In the genomic region with DNA sequence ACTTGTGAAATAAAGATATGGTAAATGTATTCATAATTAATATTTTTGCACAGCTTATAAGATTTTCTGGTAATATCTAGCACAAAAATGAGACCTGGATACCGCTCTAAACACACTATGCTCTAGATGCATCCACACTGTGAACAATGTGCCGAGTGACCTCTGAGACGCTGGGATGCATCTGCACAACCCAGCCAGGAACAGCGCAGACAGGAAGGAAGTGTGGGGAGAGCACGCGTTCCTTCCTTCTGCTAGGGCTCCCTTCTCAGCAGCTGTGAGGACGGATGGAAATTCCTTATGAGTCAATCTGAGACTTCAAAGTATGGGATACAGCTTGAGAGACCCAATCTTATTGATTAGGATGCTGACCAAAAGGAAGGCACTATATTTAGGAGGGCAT, we compare ENCODE assay signal across 13 mouse cellular contexts.
DNase-seq lines count a peak whose midpoint lies in the region; ATAC-seq and TF ChIP-seq lines count a peak whose summit lies in the region.
"Had no signal": no experiment of that assay in that cellular context is flagged by ENCODE, and none has a peak within 500 bp of the region (broad histone marks: within the 10 kb centered on the region; RNA-seq: fewer than 3 reads in every experiment).

No protein-coding gene starts in this region.

- H3K4me3 ChIP-seq in heart, embryonic 11.5 days (ENCODE audit: low read depth, low read length) = no peak overlapping the region
- no peak overlapping the region for H3K4me3 ChIP-seq in midbrain, embryonic 11.5 days (ENCODE audit: low read depth, low read length)
- no peak overlapping the region for H3K4me3 ChIP-seq in midbrain, embryonic 14.5 days (replicated peaks; ENCODE audit: low read depth, low read length)
- H3K4me3 ChIP-seq in small intestine, adult 2 months (ENCODE audit: low read depth, low read length) = no peak overlapping the region
- no peak overlapping the region for H3K4me3 ChIP-seq in cerebellum, adult 2 months (replicated peaks; ENCODE audit: insufficient read depth, low read depth, low read length)
- H3K4me3 ChIP-seq: hindbrain, embryonic 15.5 days; myocyte had no signal

- no peaks in the 10 kb centered on the region for H3K4me1 ChIP-seq in heart, embryonic 11.5 days (ENCODE audit: control insufficient read depth, insufficient read depth, low read length)
- H3K4me1 ChIP-seq in midbrain, embryonic 11.5 days (ENCODE audit: control insufficient read depth, insufficient read depth, low read length) = no peaks in the 10 kb centered on the region
- no peaks in the 10 kb centered on the region for H3K4me1 ChIP-seq in midbrain, embryonic 14.5 days (ENCODE audit: control insufficient read depth, insufficient read depth, low read length)
- H3K4me1 ChIP-seq in small intestine, adult 2 months (ENCODE audit: control insufficient read depth, insufficient read depth, insufficient read length, low read length) = peaks cover 30% of the 10 kb centered on the region; the same call in 1 of the 2 replicates
- peaks cover 6% of the 10 kb centered on the region; the same call in 1 of the 2 replicates for H3K4me1 ChIP-seq in cerebellum, adult 2 months (ENCODE audit: control insufficient read depth, insufficient read depth, low read length)
- H3K4me1 ChIP-seq: hindbrain, embryonic 15.5 days had no signal

- no peak overlapping the region for H3K9ac ChIP-seq in heart, embryonic 11.5 days (ENCODE audit: low read depth, low read length)
- no peak overlapping the region for H3K9ac ChIP-seq in midbrain, embryonic 11.5 days (ENCODE audit: low read length)
- no peak overlapping the region for H3K9ac ChIP-seq in midbrain, embryonic 14.5 days (replicated peaks; ENCODE audit: low read length)
- H3K9ac ChIP-seq: hindbrain, embryonic 15.5 days had no signal

- H3K4me2 ChIP-seq in heart, embryonic 11.5 days = no peak overlapping the region
- H3K4me2 ChIP-seq in midbrain, embryonic 11.5 days = no peak overlapping the region
- no peak overlapping the region for H3K4me2 ChIP-seq in midbrain, embryonic 14.5 days (ENCODE audit: low read length)
- H3K4me2 ChIP-seq: hindbrain, embryonic 15.5 days had no signal

- WGBS in heart, embryonic 11.5 days (ENCODE audit: insufficient replicate concordance) = 62% methylated on average over 7 of the region's 7 CpGs
- WGBS in midbrain, embryonic 11.5 days = 88% methylated on average over 7 of the region's 7 CpGs
- WGBS in midbrain, embryonic 14.5 days = 93% methylated on average over 7 of the region's 7 CpGs
- 56% methylated on average over 7 of the region's 7 CpGs for WGBS in small intestine, adult 2 months
- 94% methylated on average over 7 of the region's 7 CpGs for WGBS in cerebellum, adult 2 months

- no peak for TF ChIP-seq CTCF in small intestine, adult 2 months (IDR thresholded peaks at IDR 0.05; ENCODE audit: extremely low read depth, insufficient read length, insufficient replicate concordance, low read depth, low read length)
- no peak for TF ChIP-seq CTCF in cerebellum, adult 2 months (IDR thresholded peaks at IDR 0.05; ENCODE audit: borderline replicate concordance, insufficient read depth, low read depth, low read length)

- H3K36me3 ChIP-seq in heart, embryonic 11.5 days (ENCODE audit: control insufficient read depth, insufficient read depth, low read length) = no peaks in the 10 kb centered on the region
- H3K36me3 ChIP-seq in midbrain, embryonic 11.5 days (ENCODE audit: control insufficient read depth, insufficient read depth, low read length) = no peaks in the 10 kb centered on the region
- H3K36me3 ChIP-seq in midbrain, embryonic 14.5 days (ENCODE audit: control insufficient read depth, insufficient read depth, low read length) = no peaks in the 10 kb centered on the region
- H3K36me3 ChIP-seq in small intestine, adult 2 months (ENCODE audit: control insufficient read depth, insufficient read depth, low read length) = no peaks in the 10 kb centered on the region
- H3K36me3 ChIP-seq: hindbrain, embryonic 15.5 days had no signal

- intact Hi-C loops in heart, postnatal 36 days (cut with DNase I) = loop anchor here (2.0 kb wide), 1 partner anchor 140 kb away; no protein-coding TSS in a partner anchor

- ATAC-seq in heart, embryonic 11.5 days (replicated peaks; ENCODE audit: insufficient number of reproducible peaks, low FRiP score, low TSS enrichment) = no peak
- no peak for ATAC-seq in midbrain, embryonic 11.5 days (ENCODE audit: low FRiP score)
- ATAC-seq in midbrain, embryonic 14.5 days (ENCODE audit: low FRiP score, low TSS enrichment) = no peak
- ATAC-seq: Patski had no signal

- no peaks in the 10 kb centered on the region for H3K27me3 ChIP-seq in heart, embryonic 11.5 days (ENCODE audit: control insufficient read depth, insufficient read depth, low read length)
- H3K27me3 ChIP-seq in midbrain, embryonic 11.5 days (ENCODE audit: control insufficient read depth, insufficient read depth, low read length) = no peaks in the 10 kb centered on the region
- H3K27me3 ChIP-seq in midbrain, embryonic 14.5 days (ENCODE audit: control insufficient read depth, insufficient read depth, low read length) = no peaks in the 10 kb centered on the region
- H3K27me3 ChIP-seq in small intestine, adult 2 months (ENCODE audit: control insufficient read depth, insufficient read depth, low read length) = no peaks in the 10 kb centered on the region
- H3K27me3 ChIP-seq in cerebellum, adult 2 months (ENCODE audit: control insufficient read depth, insufficient read depth, low read length) = no peaks in the 10 kb centered on the region
- H3K27me3 ChIP-seq: hindbrain, embryonic 15.5 days; Patski had no signal

- TF ChIP-seq POLR2A in small intestine, adult 2 months (IDR thresholded peaks at IDR 0.05; ENCODE audit: low read depth, low read length) = no peak
- TF ChIP-seq POLR2A in cerebellum, adult 2 months (IDR thresholded peaks at IDR 0.05; ENCODE audit: borderline replicate concordance, insufficient read depth, low read length) = no peak

- no peaks in the 10 kb centered on the region for H3K9me3 ChIP-seq in heart, embryonic 11.5 days (replicated peaks; ENCODE audit: control insufficient read depth, low read length)
- no peaks in the 10 kb centered on the region for H3K9me3 ChIP-seq in midbrain, embryonic 11.5 days (ENCODE audit: control insufficient read depth, low read length)
- no peaks in the 10 kb centered on the region for H3K9me3 ChIP-seq in midbrain, embryonic 14.5 days (ENCODE audit: control insufficient read depth, low read length)
- H3K9me3 ChIP-seq: hindbrain, embryonic 15.5 days had no signal

- H3K27ac ChIP-seq in heart, embryonic 11.5 days (ENCODE audit: low read depth, low read length) = no peak overlapping the region
- H3K27ac ChIP-seq in midbrain, embryonic 11.5 days (ENCODE audit: low read depth, low read length) = no peak overlapping the region
- H3K27ac ChIP-seq in midbrain, embryonic 14.5 days (replicated peaks; ENCODE audit: low read depth, low read length) = no peak overlapping the region
- H3K27ac ChIP-seq in small intestine, adult 2 months (ENCODE audit: insufficient read depth, low read depth, low read length) = peak overlapping the region; percentile 5; the same call in 1 of the 2 replicates
- H3K27ac ChIP-seq in cerebellum, adult 2 months (ENCODE audit: insufficient read depth, low read length) = no peak overlapping the region
- H3K27ac ChIP-seq: hindbrain, embryonic 15.5 days had no signal

- peak; percentile 97 for DNase-seq in heart, adult 11 months
- peak; percentile 35 for DNase-seq in midbrain, embryonic 11.5 days (ENCODE audit: low spot score, missing footprints)
- DNase-seq in midbrain, embryonic 14.5 days = no peak
- DNase-seq in heart, postnatal 36 days = peak; percentile 18 to 27
- DNase-seq in cerebellum, adult 2 months = no peak
- DNase-seq in adrenal gland, postnatal 25 days = no peak
- DNase-seq: cerebellum, postnatal 10 days; liver had no signal

Comparison
In these comparisons a context has a peak if more than half of its experiments do, and no peak if none do; other contexts are left out.
1. DNase-seq: peak in heart, adult 11 months (single experiment), midbrain, embryonic 11.5 days (single experiment) and heart, postnatal 36 days (2 of 2); none in midbrain, embryonic 14.5 days (single experiment), cerebellum, adult 2 months (0 of 2) and adrenal gland, postnatal 25 days (single experiment).